Mouse (Mus musculus): Measurements from ENCODE around the gene Pik3r5. TPM values are rescaled to one million over a fixed set of nuclear protein-coding genes. Genes with fewer than 3 reads are reported as not detected.

The Pik3r5 gene
- polyA plus RNA-seq, 1 experiment, result 34.7 TPM

DNA sequence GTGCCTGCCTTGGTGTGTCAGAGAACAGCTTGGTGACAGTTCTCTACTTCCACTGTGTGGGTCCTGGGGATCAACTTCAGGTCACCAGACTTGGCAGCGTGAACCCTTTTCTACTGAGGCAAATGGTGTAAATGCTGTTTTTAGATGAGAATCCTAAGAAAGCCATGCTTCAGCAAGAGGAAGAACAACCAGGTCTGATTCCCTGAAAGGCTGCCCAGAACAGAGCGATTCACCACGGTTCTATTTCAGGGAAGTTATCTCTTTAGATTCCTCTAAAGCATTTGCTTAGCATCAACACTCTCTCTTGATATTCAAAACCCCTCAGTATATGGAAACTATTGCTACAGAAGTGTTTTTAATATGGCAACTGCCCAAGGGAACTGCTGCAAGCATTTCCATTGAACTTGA is 46.7 kb downstream of the Pik3r5 start:
- no peaks in the 10 kb centered on the region for H3K27me3 ChIP-seq (ENCODE audit: control insufficient read depth, insufficient read depth, low read length)
- no peak overlapping the region for H3K27ac ChIP-seq (ENCODE audit: insufficient read depth, low read length)
- peaks cover 2% of the 10 kb centered on the region; the same call in 1 of the 2 replicates for H3K4me1 ChIP-seq (ENCODE audit: control insufficient read depth, insufficient read depth, insufficient read length)
- peaks cover 39% of the 10 kb centered on the region for H3K36me3 ChIP-seq (ENCODE audit: control insufficient read depth, insufficient read depth, low read length)
- 86% methylated on average over 3 of the region's 3 CpGs for WGBS
- TF ChIP-seq POLR2A (IDR thresholded peaks at IDR 0.05; ENCODE audit: low read depth, low read length), result no peak
- no peak for TF ChIP-seq CTCF (IDR thresholded peaks at IDR 0.05; ENCODE audit: extremely low read depth, insufficient read depth, insufficient read length, insufficient replicate concordance)
- DNase-seq (ENCODE audit: low read depth in 1 of 2, low spot score in 2 of 2), result no peak
- H3K4me3 ChIP-seq (ENCODE audit: extremely low read depth, insufficient read depth, insufficient read length), result no peak overlapping the region

DNA sequence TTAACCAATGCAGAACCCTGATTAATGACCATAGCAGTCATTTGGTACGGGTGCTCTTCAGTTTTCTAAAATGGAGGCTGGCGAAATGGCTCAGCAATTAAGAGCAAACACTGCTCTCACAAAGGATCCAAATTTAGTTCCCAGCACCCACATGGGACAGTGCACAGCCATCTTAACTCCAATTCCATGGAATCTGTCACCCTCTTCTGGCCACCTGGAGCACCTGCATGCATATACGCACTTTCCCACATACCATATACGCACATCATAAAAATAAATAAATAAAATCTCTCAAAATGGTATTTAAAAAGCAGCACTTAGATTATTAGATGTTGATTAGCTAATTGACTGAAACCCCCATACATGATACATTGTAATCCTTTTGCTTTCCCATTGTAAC is 48.7 kb downstream of the Pik3r5 start:
- no peak for DNase-seq (ENCODE audit: low read depth in 1 of 2, low spot score in 2 of 2)
- TF ChIP-seq CTCF (IDR thresholded peaks at IDR 0.05; ENCODE audit: extremely low read depth, insufficient read depth, insufficient read length, insufficient replicate concordance), result no peak
- TF ChIP-seq POLR2A (IDR thresholded peaks at IDR 0.05; ENCODE audit: low read depth, low read length), result no peak
- 93% methylated on average over 4 of the region's 4 CpGs for WGBS
- Histone ChIP-seq H3K4me1 (ENCODE audit: control insufficient read depth, insufficient read depth, insufficient read length) (peaks cover 2% of the 10 kb centered on the region; the same call in 1 of the 2 replicates), H3K27ac (ENCODE audit: insufficient read depth, low read length) (no peak overlapping the region), H3K27me3 (ENCODE audit: control insufficient read depth, insufficient read depth, low read length) (no peaks in the 10 kb centered on the region), H3K4me3 (ENCODE audit: extremely low read depth, insufficient read depth, insufficient read length) (no peak overlapping the region), H3K36me3 (ENCODE audit: control insufficient read depth, insufficient read depth, low read length) (peaks cover 37% of the 10 kb centered on the region)

DNA sequence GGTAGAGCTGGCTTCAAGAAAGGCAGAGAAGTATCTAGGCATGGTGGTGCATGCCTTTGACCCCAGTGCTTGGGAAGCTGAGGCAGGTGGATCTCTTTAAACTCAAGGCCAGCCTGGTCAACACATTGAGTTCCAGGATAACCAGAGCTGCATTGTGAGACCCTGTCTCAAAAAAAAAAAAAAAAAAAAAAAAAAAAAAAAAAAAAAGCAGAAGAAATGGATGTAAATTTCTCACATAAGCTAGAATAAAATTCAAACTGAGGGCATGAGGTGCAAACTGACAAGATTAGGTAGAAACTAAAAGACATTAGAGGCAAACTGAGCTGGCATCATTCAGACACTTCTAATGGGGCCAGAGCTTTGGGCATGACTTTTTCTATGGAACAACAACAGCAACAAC is 50.1 kb downstream of the Pik3r5 start:
- peaks cover 29% of the 10 kb centered on the region for H3K36me3 ChIP-seq (ENCODE audit: control insufficient read depth, insufficient read depth, low read length)
- no peak for TF ChIP-seq CTCF (IDR thresholded peaks at IDR 0.05; ENCODE audit: extremely low read depth, insufficient read depth, insufficient read length, insufficient replicate concordance)
- TF ChIP-seq POLR2A (IDR thresholded peaks at IDR 0.05; ENCODE audit: low read depth, low read length), result no peak
- no peaks in the 10 kb centered on the region for H3K27me3 ChIP-seq (ENCODE audit: control insufficient read depth, insufficient read depth, low read length)
- no peak overlapping the region for H3K4me3 ChIP-seq (ENCODE audit: extremely low read depth, insufficient read depth, insufficient read length)
- no peak for DNase-seq (ENCODE audit: low read depth in 1 of 2, low spot score in 2 of 2)
- H3K27ac ChIP-seq (ENCODE audit: insufficient read depth, low read length), result no peak overlapping the region
- H3K4me1 ChIP-seq (ENCODE audit: control insufficient read depth, insufficient read depth, insufficient read length), result peaks cover 2% of the 10 kb centered on the region; the same call in 1 of the 2 replicates

DNA sequence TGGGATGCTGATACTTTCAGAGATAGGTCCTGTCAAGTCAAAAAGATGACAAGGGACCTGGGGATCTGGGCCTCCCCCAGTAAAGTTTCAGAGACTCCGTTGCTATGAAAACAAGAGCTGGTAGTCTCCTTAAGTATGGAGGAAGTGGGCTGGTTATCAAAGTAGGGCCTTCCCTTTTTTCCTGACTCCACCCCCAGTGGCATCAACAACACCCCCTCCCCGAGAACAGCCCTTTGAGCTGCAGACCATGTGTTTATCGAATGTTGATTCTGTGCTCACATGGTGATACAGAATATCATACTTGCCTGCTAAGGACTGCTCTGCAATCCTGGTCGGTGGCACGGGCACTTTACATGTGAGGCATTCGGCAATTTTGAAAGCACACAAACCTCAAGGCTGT is 51.3 kb downstream of the Pik3r5 start:
- Histone ChIP-seq H3K27ac (ENCODE audit: insufficient read depth, low read length) (no peak overlapping the region), H3K36me3 (ENCODE audit: control insufficient read depth, insufficient read depth, low read length) (peaks cover 22% of the 10 kb centered on the region), H3K4me1 (ENCODE audit: control insufficient read depth, insufficient read depth, insufficient read length) (peaks cover 2% of the 10 kb centered on the region; the same call in 1 of the 2 replicates), H3K27me3 (ENCODE audit: control insufficient read depth, insufficient read depth, low read length) (no peaks in the 10 kb centered on the region), H3K4me3 (ENCODE audit: extremely low read depth, insufficient read depth, insufficient read length) (no peak overlapping the region)
- DNase-seq (ENCODE audit: low read depth in 1 of 2, low spot score in 2 of 2), result no peak
- TF ChIP-seq CTCF (IDR thresholded peaks at IDR 0.05; ENCODE audit: extremely low read depth, insufficient read depth, insufficient read length, insufficient replicate concordance) (no peak), POLR2A (IDR thresholded peaks at IDR 0.05; ENCODE audit: low read depth, low read length) (no peak)
- WGBS, result 32% methylated on average over 6 of the region's 6 CpGs

DNA sequence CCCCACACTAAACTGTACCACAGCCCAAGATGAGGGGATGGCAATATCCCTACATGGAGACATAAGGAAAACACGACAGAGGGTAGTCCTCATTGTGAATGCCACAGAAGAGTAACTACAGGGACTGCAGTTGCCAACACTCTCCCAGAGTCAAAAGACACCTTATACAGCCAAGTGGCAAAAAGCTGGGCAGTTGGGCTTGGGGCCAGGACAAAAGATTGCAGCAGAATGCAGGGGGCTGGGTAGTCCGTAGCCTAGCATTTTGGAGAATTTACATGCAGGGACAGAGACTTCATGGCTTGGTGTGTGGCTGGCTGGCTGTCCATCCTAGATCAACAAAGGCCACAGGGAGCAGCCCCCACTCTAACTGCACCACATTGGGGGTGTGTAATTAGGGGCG is 52.5 kb downstream of the Pik3r5 start:
- H3K27ac ChIP-seq (ENCODE audit: insufficient read depth, low read length), result no peak overlapping the region
- no peaks in the 10 kb centered on the region for H3K27me3 ChIP-seq (ENCODE audit: control insufficient read depth, insufficient read depth, low read length)
- WGBS, result 91% methylated on average over 3 of the region's 3 CpGs
- peaks cover 2% of the 10 kb centered on the region; the same call in 1 of the 2 replicates for H3K4me1 ChIP-seq (ENCODE audit: control insufficient read depth, insufficient read depth, insufficient read length)
- peaks cover 20% of the 10 kb centered on the region for H3K36me3 ChIP-seq (ENCODE audit: control insufficient read depth, insufficient read depth, low read length)
- DNase-seq (ENCODE audit: low read depth in 1 of 2, low spot score in 2 of 2), result no peak
- no peak for TF ChIP-seq CTCF (IDR thresholded peaks at IDR 0.05; ENCODE audit: extremely low read depth, insufficient read depth, insufficient read length, insufficient replicate concordance)
- TF ChIP-seq POLR2A (IDR thresholded peaks at IDR 0.05; ENCODE audit: low read depth, low read length), result no peak
- H3K4me3 ChIP-seq (ENCODE audit: extremely low read depth, insufficient read depth, insufficient read length), result no peak overlapping the region

DNA sequence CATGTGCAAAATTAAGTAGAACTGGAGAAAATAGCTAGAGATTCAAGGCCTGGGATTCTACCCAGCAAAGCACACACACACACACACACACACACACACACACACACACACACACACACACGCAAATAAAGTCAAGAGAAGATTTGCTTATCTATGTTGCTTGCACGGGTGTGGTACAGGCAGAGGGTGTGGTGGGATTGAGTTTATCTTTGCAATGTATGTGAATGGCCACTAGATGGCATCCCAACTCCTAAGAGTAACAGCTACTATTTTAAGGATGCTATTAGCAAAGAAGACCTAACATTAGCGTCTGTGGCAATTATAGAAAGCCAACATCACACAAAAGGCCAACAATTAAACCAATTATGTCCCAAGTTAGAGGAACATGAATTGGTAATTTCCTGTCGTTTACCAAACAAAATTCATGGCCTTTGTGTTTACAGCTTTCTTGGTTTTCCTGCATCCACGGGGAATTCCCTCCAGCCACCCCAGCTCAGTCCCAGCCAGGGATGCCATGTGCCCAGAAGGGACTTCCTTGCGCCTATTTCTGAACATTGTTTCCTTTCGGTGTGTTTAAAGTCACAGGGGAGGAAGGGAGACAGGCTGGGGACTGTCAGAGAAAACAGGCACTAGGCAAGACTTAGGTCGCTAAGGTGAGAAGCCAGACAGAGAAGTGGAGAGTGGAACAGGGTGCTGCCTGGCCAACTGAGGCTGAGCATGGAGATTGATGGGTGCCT is 53.5 kb downstream of the Pik3r5 start:
- peak in 1 of 2 experiments; percentile 36 for DNase-seq (ENCODE audit: low read depth in 1 of 2, low spot score in 2 of 2)
- WGBS, result 34% methylated on average over 8 of the region's 8 CpGs
- Histone ChIP-seq H3K4me1 (ENCODE audit: control insufficient read depth, insufficient read depth, insufficient read length) (peaks cover 2% of the 10 kb centered on the region; the same call in 1 of the 2 replicates), H3K36me3 (ENCODE audit: control insufficient read depth, insufficient read depth, low read length) (peaks cover 20% of the 10 kb centered on the region), H3K4me3 (ENCODE audit: extremely low read depth, insufficient read depth, insufficient read length) (no peak overlapping the region), H3K27ac (ENCODE audit: insufficient read depth, low read length) (no peak overlapping the region), H3K27me3 (ENCODE audit: control insufficient read depth, insufficient read depth, low read length) (no peaks in the 10 kb centered on the region)
- no peak for TF ChIP-seq POLR2A (IDR thresholded peaks at IDR 0.05; ENCODE audit: low read depth, low read length)
- TF ChIP-seq CTCF (IDR thresholded peaks at IDR 0.05; ENCODE audit: extremely low read depth, insufficient read depth, insufficient read length, insufficient replicate concordance), result peak; percentile 20; the same call in 1 of the 2 replicates

DNA sequence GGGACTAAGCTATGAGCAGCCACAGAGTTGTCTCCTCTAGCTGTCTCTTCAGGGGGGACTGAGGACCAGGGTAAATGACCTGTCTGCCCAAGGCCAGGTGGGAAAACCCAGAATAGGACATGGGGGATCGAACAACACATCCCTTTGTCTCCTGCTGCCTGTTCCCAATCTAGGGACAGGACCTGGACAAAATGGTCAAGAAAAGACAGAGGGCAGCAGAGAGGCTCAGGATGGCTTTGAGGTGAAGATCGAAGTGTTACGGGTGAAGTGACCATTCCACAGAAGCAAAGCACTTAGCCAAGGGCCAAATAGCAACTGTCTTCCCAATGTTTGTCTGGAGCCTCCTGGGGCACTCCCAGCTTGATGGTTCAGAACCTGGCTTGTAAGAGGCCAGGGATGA is 54.2 kb downstream of the Pik3r5 start:
- Histone ChIP-seq H3K4me3 (ENCODE audit: extremely low read depth, insufficient read depth, insufficient read length) (no peak overlapping the region), H3K27ac (ENCODE audit: insufficient read depth, low read length) (no peak overlapping the region), H3K4me1 (ENCODE audit: control insufficient read depth, insufficient read depth, insufficient read length) (peaks cover 2% of the 10 kb centered on the region; the same call in 1 of the 2 replicates), H3K36me3 (ENCODE audit: control insufficient read depth, insufficient read depth, low read length) (peaks cover 18% of the 10 kb centered on the region), H3K27me3 (ENCODE audit: control insufficient read depth, insufficient read depth, low read length) (no peaks in the 10 kb centered on the region)
- WGBS, result 97% methylated on average over 3 of the region's 3 CpGs
- no peak for TF ChIP-seq CTCF (IDR thresholded peaks at IDR 0.05; ENCODE audit: extremely low read depth, insufficient read depth, insufficient read length, insufficient replicate concordance)
- TF ChIP-seq POLR2A (IDR thresholded peaks at IDR 0.05; ENCODE audit: low read depth, low read length), result no peak
- no peak for DNase-seq (ENCODE audit: low read depth in 1 of 2, low spot score in 2 of 2)
